Mouse (Mus musculus) ovary, postnatal 14 days (tissue): Measurements from ENCODE around the gene Mthfs.
"Not testable (repeated sequence)": the region's sequence is repeated elsewhere in the genome, so short reads cannot be mapped to it uniquely, and the experiment has no call there.

ENCODE experiments used
- DNase-seq: peaks from one replicate; pipeline ENCODE4 v3.0.0; 2022; ENCODE audit warnings: low spot score

Mthfs gene

DNA sequence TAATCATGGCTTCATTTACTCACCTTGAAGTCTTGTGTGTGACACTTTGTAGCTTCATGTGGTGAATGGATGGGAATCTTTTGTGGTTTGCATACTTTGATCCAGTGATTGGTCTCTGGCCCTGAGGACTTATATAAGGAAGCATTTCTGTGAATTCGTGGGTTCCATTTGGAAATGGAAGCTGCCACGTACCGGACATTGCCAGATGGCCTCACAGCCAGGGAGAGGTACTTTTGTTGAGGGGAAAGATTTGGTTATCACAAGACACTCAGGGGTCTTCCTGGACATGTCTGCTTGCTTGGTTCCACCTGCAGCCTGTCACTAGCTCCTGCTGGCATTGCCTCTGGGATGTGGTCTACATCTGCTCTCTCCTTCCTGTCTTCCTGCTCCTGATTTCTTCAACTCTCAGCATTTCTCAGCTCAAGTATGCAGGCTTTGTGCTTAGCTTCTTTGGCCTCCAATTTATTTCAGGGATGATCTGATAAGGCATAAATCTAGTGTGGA is 30.1 kb downstream of the Mthfs start:
- DNase-seq: not testable (repeated sequence)

DNA sequence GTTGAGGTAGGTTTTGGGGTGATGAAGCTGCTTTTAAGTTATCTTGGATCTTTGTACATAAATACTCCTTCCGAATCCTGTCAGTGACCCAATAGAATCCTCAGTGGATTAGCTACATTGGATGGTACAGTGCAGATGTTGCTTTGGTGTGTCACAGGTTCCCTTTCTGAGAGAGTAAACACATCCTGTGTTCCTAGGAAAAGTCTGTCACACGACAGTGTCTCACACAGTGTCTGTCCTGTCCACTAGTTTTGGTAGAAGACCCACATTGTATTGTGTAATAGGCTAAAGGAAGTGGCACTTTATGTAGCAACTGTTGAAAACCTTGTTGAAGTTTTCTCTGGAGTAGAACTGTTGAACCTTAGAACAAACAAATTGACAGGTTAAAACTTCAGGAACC is 42.9 kb downstream of the Mthfs start:
- no peak for DNase-seq

DNA sequence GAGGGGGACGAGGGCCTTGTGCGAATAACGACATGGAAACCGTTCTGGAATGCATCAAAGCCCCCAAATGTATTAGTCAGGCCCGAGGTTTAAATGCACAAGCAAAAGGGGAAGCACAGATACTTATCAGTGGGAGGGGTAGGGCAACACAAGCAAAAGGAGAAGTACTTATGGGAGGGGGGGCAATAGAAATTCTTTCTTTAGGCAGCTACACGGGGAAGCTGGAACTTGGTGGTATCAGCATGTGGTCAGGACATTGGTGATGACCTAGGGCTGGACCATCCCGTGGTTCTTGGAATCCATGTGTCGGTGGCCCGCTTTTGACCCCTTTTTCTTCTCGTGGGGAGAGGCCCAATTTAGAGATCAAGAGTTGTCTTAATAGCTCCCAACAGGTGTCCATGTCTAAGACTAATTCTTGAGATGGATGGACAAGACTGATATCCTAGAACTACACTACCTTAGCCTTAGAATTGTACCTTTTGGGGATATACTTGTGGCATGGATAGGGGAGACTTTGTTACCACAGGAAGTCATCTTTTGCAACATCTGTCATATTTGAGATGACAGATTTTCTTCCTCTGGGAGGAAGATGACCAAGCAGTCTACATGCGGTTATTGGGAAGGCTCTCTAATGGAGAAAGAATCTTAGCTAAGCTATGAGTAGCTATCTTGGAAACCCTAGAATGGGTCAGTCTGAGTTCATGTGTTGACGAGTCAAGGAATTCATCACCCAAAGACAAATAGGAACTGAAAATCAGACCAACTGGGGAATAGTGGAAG is 46.3 kb downstream of the Mthfs start:
- no peak for DNase-seq

DNA sequence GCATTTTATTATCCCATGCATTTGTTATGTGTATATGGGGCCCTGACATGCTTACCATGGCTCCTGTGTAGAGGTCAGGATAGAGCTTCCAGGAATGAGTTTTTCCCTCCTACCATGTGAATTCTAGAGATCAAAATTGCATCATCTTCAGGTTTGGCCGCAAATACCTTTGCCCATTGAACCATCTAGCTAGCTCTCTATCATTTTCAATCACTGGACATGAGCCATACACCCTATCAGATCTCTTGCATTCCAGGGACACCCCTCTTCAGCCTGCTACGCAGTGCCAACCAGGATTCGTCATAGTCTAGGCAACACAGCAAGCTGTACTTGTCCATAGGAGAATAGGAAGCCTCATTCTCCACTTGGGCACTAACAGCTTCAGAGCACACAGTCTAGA is 53.5 kb downstream of the Mthfs start:
- DNase-seq: no peak

DNA sequence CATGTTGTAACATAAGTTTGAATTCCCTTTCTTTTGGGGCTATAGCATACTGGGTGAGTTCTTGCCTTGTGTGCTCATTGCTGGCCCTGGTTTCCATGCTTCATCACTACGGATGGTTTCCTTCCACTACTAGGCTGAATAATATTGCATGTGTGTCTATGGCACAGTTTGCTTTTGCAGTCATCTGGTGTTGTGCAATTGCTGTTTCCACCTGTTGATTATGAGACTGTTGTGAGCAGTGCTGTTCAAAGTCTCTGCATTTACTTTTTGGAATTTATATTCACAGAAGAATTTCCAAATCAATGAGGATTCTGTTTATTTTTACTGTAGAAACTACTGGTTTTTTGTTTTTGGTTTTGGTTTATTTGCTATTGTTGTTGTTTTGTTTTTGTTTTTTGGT is 54.1 kb downstream of the Mthfs start:
- no peak for DNase-seq

DNA sequence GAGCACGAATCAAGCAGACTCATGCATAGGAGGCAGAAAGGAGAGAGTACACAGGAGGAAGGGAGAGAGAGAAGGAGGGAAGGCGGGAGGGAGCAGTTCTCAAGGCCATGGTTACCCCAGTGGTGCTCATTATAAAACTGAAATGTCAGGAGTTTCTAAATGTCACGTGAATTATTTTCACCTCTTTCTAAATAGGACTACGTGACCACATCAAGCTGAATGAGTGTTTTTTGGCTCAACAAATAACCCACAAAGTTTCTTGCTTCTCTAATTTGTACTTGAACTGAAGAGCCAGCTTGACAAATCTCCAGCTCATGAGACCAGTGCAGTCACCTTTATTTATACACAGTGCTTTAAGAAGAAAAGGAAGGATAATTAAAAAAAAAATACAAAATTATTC is 56.6 kb downstream of the Mthfs start:
- DNase-seq: no peak

DNA sequence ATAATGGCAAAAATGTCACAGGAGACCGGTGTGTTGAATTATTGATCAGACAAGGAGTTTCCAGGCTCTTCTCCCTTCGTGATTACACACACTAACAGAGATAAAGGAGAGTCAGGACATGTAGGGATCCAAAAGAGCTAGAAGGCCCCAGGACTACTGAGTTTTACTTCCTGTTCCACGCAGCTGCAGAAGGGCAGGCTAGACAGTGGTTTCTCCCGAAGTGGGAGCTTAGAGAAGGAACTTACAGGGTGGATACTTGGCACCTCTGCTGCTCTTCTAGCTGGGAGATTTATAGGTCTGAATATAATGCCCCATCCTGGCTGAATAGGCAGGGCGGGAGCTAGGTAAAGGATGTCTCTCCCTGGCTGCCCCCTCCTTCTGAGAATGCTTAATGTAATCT is 57.1 kb downstream of the Mthfs start:
- no peak for DNase-seq

DNA sequence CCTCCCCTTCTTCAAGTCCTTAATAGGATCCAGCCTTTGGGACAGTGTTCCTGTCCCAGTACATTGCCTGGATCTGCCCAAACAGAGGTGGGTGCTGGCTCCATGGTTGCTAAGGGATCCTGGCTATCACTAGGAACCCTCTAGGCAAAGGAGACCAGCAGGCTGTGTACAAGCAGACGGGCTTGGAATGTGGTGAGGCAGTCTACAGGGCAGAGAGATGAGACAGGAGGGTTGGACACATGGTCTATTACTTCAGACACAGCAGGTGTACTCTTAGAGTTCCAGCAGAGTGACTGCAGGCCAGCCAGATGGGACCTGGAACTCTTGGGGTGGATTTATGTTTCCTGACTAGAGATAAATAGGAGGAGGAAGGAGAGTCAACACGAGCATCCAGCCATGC is 59.9 kb downstream of the Mthfs start:
- no peak for DNase-seq

DNA sequence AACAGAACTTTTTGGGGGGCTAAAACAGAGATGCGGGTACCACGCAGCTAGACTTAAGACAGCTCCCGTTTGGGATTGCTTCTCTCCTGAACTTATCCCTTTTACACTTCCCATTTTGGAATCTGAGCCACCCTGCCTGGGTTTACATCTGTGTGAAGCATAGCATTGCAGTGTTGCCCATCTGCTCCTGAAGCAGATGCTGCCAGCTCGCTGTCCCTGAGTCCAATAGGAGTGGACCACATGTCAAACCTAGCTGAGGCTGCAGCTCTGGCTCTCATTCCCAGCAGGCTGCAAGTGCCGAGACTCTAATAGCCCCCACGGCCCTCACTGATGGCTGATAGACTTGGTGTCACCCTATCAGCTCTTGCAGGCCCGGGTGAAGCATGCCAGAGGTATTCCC is 63.3 kb downstream of the Mthfs start:
- no peak for DNase-seq

DNA sequence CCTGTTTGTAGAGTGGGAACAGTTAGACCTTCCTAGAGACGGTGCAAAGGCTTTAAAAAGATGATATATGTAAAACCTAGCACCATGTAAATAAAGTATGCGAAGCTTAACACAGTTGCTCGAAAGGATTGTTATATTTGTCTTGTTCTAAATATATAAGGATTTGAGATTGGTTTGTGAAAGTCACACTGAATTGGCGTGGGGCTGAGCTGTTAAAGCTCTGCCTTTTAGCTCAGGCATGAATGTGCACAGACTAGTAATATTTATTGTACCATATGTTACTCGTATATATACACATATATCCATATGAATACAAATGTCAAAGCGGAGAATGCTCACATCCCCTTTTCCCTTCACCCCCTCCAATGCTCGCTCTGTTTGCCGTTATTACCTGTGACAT is 67.7 kb downstream of the Mthfs start:
- no peak for DNase-seq

DNA sequence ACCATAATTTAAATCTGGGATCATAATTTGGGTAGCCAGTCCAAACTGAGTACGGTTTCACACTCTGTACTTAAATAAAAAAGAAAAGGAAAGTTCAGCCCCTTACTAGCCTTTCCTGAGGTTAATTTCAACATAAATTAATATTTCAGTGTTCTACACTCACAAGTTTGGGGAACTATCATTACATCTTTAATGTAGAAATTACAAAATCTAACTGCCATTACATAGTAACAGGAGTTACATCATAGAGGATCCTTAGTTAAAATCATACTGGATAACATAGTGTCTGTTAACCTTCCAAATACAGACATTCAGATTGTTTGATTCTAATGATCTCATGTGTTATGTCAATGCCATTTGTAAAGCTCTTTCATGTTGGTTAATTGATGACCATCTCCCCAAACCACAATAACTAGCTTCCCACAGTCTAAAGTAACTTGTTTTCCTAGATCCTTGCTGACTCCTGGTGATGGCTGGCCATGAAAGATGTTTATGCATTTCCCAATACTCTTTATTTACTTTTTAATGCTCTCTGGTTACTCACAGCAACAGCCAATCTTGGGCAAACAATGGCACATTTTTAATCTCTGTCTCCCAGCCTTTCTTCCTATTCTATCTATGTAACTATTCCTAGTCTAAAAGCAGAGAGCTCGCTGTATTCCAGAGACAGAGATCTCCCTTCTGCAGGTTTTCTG is 72.0 kb downstream of the Mthfs start:
- DNase-seq: no peak

DNA sequence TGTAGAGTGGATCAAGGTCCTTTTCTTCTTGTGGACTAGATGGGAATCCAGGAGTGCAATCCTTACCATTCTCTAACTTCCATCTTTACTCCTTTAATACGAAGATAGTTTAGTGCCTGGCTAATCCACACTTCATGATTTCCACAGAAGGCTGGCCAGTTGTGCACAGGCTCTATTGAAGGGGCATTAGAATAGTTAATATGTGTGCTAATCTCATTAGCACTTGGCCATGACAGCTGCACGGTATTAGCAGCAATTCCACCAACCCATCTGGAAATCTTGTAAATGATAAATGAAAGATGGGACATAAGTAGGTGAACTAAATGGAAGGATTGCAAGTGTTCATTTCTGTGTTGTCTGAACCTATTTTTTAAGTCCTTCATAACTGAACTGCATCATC is 77.6 kb downstream of the Mthfs start:
- no peak for DNase-seq

DNA sequence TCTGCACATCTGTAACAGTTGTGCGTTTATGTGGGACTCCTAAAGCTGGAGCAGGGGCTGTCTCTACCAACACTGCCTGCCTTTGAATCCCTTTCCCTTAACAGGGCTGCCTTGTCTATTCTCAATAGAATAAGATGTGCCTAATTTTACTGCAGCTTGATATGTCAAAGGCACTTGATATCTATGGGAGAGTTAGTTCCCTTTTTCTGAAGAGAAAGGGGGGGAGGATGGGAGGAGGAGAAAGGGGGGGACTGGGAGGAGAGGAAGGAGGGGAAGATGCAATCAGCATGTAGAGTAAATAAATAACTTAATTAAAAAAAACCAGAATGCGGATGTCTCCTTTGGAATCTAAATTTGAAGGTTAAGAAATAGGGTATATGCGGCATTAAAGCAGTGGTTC is 82.9 kb downstream of the Mthfs start:
- DNase-seq: no peak

DNA sequence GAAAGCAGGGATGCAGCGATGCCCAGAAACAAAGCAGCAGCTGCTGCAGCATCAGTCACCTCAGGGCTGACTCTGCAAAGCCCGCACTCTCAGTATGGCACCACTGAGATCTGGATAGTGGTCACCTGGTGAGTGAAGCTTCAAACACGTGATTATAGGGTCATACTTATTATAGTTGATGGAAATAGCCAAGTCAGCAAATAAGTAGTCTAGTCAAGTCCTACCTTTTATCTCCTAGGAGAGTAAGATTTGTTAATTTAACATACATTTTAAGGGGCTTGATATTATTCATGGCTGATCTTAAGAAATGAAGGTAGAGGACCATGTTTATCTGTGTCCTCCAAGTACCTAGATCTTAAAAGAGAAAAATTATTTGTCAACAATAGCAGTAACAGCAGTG is 83.6 kb downstream of the Mthfs start:
- DNase-seq: no peak

DNA sequence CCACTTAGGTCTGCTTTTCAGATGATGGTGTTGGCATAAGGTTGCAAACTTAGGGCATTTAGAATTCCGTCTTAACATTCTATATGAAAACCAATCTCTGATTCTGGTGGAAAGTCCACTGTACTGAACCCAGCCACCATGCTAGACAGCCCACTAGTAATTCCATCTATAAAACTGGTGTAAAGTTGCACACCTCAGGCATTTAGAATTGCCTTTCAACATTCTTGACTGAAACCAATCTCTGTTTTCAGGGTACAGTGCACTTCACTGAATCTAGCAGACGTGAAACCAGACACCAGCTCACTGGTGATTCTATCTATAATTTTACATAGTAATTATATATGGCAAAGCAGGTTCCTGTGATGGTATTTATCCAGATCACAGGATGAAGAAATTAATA is 95.2 kb downstream of the Mthfs start:
- DNase-seq: no peak

DNA sequence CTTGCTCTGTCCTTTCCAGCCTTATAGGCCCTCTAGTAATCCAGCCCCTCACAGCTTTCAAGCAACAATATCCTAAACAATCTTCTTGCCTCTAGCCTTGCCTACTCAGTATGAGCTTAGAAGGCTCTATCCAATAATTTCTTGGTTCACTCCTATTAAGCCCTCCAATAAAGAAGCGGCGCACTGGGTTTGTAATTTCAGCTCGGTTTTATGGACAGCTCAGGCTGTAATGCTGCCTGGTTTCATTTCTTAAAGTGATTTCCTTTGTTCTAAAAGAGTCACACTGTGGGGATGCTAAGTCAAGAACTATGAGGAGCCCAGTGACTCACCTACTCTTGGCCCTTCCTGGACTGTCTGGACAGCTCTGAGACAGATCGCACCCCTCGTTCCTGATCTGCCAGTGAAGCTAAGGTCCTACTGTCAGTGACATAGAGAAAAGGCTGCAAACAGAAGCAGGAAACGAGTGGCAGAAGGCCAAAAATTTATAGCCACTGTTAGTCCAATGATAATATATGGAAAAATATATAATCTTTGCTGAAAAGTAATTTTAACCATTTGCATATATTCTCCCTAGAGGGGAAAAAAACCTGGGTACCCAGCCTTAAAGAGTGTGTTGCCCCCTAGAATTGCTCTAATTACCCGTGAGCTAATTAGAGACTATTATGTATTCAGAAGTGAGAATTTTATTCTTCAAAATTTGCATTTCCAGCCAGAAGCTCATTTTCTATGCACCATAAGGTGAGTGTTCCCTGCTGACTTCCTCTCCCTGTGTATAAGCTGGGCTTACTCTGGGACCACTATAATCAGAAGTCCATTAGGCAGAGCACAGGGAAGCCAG is 98.1 kb downstream of the Mthfs start:
- DNase-seq: no peak

DNA sequence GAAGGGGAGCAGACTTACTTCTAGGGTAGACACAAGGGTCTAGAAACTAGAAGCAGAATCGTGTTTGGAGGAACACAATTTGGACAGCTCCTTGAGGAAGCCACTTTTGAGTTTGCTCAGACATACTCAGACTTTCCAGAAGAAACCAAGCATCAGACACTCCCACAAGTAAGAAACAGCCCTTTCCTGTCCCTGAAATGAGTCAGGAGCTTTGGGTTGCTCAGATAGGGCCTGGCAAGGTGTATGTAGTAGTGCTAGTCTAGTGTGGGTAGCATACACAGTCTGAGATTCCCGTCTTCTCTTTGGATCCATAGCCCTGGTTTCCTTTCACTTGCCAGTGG is 98.7 kb downstream of the Mthfs start:
- DNase-seq: no peak

DNA sequence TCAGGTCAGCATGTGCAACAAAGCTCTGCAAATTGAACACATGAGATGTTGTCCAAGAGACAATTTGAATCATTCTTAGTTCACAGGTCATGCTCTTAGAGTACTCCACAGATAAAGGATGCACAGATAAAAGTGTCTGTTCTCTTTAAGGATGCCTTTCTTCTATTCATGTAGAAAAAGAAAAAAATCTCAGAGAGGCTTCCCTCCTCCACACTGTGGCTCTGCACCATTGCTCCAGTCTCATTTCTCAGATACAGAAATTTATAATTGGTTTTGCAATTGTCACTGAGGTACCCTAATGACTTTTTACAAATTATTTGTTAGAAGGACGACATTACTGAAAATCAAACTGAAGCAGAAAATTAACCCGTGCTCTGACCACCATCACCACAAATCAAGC is 101.2 kb downstream of the Mthfs start:
- DNase-seq: no peak

DNA sequence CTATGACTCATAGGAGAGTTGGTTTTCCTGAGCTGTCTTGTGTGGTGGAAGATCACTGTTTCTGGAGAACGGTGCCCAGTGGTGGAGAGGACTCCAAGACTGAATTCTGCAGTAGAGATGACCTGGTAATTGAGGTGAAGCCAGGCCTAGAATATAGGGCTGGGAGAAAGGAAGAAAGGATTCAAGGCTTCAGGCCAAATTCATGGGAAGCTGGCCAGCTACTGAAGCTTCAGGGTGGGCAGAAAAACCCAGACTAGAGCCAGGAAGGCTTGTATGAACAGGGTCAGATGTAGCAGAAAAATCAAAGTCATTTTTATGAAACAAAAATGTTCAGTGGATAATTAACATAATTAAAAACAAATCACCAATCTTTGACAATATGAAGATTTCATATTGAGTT is 163.3 kb downstream of the Mthfs start:
- no peak for DNase-seq

DNA sequence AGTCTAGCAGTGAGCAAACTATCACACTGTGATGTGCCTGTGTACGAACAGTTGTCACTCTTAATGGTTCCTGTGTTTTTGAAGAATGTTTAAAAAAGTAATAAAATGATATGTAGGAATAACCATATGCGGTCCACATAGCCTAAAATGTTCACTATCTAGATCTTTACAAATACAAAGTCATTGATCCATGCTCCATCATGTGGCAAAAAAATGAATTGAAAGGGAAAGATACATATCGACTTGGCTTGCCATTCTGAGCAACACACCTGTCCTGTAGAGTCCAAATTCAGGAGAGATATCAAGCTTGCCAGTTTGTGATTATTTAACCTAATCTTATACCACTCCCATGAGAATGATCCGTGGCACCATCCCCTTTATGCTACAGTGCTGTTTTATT is 164.2 kb downstream of the Mthfs start:
- no peak for DNase-seq

DNA sequence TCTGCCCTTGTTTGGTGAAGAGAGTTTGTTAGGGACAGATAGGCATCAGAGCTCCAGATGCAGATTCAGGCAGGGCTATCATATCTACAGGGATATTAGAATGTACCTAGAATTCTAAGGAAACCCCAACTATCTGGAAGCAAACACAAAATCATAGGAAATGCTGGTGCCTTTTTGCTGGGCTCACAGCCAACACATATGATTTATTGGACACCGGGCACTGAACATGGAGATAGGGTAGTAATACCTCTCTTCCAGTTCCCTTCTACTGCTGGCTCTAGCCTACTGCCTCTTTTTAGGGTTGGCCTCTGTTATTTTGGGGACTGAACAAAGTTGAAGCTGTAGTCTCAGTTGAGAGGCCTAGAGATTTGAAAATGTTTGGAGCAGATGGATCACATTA is 192.6 kb downstream of the Mthfs start:
- no peak for DNase-seq
